Mouse (Mus musculus) kidney, postnatal 36 days (tissue): Measurements from ENCODE around the gene Zxdb.
"Not testable (repeated sequence)": the region's sequence is repeated elsewhere in the genome, so short reads cannot be mapped to it uniquely, and the experiment has no call there.

ENCODE experiments used
- DNase-seq, 2 experiments: peaks; one replicate each; pipeline ENCODE4 v3.0.0; 2021 to 2022; ENCODE audit warnings: mixed read lengths in 2 of 2

The Zxdb gene

GRCm38 (mm10) chrX:94724192-94724971 is at the start of gene Zxdb:
Gene Zxdb (plus strand): TSS chrX:94724569.
- DNase-seq: not testable (repeated sequence)

- peak; percentile 7 to 71 for DNase-seq
These were observed 49.4 kb upstream of the Zxdb start for GRCm38 (mm10) chrX:94674977-94675376.

- not testable (repeated sequence) for DNase-seq
These were observed 42.8 kb upstream of the Zxdb start for GRCm38 (mm10) chrX:94681581-94681980.

GRCm38 (mm10) chrX:94689593-94689992 is 34.8 kb upstream of the Zxdb start:
- peak; percentile 0 to 3 for DNase-seq

- DNase-seq: not testable (repeated sequence)
These were observed 17.7 kb upstream of the Zxdb start for GRCm38 (mm10) chrX:94706676-94707075.

- DNase-seq: not testable (repeated sequence)
These were observed 14.6 kb upstream of the Zxdb start for GRCm38 (mm10) chrX:94709752-94710151.

GRCm38 (mm10) chrX:94724972-94725569 is 702 bp downstream of the Zxdb start:
- peak in 1 of 2 experiments; percentile 9 for DNase-seq

GRCm38 (mm10) chrX:94725627-94726083 is 1.3 kb downstream of the Zxdb start:
- DNase-seq: not testable (repeated sequence)

GRCm38 (mm10) chrX:94731596-94731995 is 7.2 kb downstream of the Zxdb start:
- no peak for DNase-seq

GRCm38 (mm10) chrX:94753733-94754132 is 29.4 kb downstream of the Zxdb start:
- DNase-seq: no peak

GRCm38 (mm10) chrX:94759959-94760358 is 35.6 kb downstream of the Zxdb start:
- no peak for DNase-seq

GRCm38 (mm10) chrX:94773876-94774275 is 49.5 kb downstream of the Zxdb start:
- DNase-seq: no peak
